Mouse (Mus musculus): Measurements from ENCODE around the gene Ranbp9. TPM values are rescaled to one million over a fixed set of nuclear protein-coding genes. Genes with fewer than 3 reads are reported as not detected.

Ranbp9 gene
- polyA plus RNA-seq, 1 experiment from 2014 or later: 22.9 TPM

GRCm38 (mm10) chr13:43374918-43375432 is 106.1 kb downstream of the Ranbp9 start:
- 69% methylated on average over 2 of the region's 2 CpGs for WGBS
- peaks cover 5% of the 10 kb centered on the region; the same call in 1 of the 2 replicates for H3K36me3 ChIP-seq (ENCODE audit: control insufficient read depth, insufficient read depth, low read length)
- 0 out of 2 replicates have a peak, but pooled peaks cover 2% of the 10 kb centered on the region for H3K4me1 ChIP-seq (replicated peaks; ENCODE audit: control insufficient read depth, insufficient read depth, low read length)
- no peak for DNase-seq (ENCODE audit: low spot score)
- H3K9me3 ChIP-seq (ENCODE audit: control insufficient read depth, low read length): no peaks in the 10 kb centered on the region
- no peaks in the 10 kb centered on the region for H3K27me3 ChIP-seq (ENCODE audit: control insufficient read depth, insufficient read depth, low read length)
- H3K4me3 ChIP-seq (ENCODE audit: low read depth, low read length): no peak overlapping the region
- no peak for ATAC-seq (ENCODE audit: low FRiP score)
- no peak overlapping the region for H3K27ac ChIP-seq (ENCODE audit: low read depth, low read length)
- H3K9ac ChIP-seq (ENCODE audit: low read depth, low read length): no peak overlapping the region
- H3K4me2 ChIP-seq (replicated peaks; ENCODE audit: low read depth, low read length): no peak overlapping the region

GRCm38 (mm10) chr13:43374205-43374604 is 106.9 kb downstream of the Ranbp9 start:
- no peaks in the 10 kb centered on the region for H3K27me3 ChIP-seq (ENCODE audit: control insufficient read depth, insufficient read depth, low read length)
- peaks cover 5% of the 10 kb centered on the region; the same call in 1 of the 2 replicates for H3K36me3 ChIP-seq (ENCODE audit: control insufficient read depth, insufficient read depth, low read length)
- ATAC-seq (ENCODE audit: low FRiP score) (no peak), DNase-seq (ENCODE audit: low spot score) (no peak)
- no peak overlapping the region for H3K4me2 ChIP-seq (replicated peaks; ENCODE audit: low read depth, low read length)
- H3K9me3 ChIP-seq (ENCODE audit: control insufficient read depth, low read length): no peaks in the 10 kb centered on the region
- WGBS: 86% methylated on average over 10 of the region's 10 CpGs
- no peak overlapping the region for H3K9ac ChIP-seq (ENCODE audit: low read depth, low read length)
- H3K4me1 ChIP-seq (replicated peaks; ENCODE audit: control insufficient read depth, insufficient read depth, low read length): 0 out of 2 replicates have a peak, but pooled peaks cover 2% of the 10 kb centered on the region
- H3K27ac ChIP-seq (ENCODE audit: low read depth, low read length): no peak overlapping the region
- H3K4me3 ChIP-seq (ENCODE audit: low read depth, low read length): no peak overlapping the region

- WGBS: 88% methylated on average over 1 of the region's 1 CpGs
- no peaks in the 10 kb centered on the region for H3K9me3 ChIP-seq (ENCODE audit: control insufficient read depth, low read length)
- H3K27me3 ChIP-seq (ENCODE audit: control insufficient read depth, insufficient read depth, low read length): no peaks in the 10 kb centered on the region
- H3K4me3 ChIP-seq (ENCODE audit: low read depth, low read length): no peak overlapping the region
- H3K9ac ChIP-seq (ENCODE audit: low read depth, low read length): no peak overlapping the region
- no peak overlapping the region for H3K4me2 ChIP-seq (replicated peaks; ENCODE audit: low read depth, low read length)
- no peaks in the 10 kb centered on the region for H3K4me1 ChIP-seq (replicated peaks; ENCODE audit: control insufficient read depth, insufficient read depth, low read length)
- H3K27ac ChIP-seq (ENCODE audit: low read depth, low read length): no peak overlapping the region
- ATAC-seq (ENCODE audit: low FRiP score): no peak
- H3K36me3 ChIP-seq (ENCODE audit: control insufficient read depth, insufficient read depth, low read length): peaks cover 5% of the 10 kb centered on the region; the same call in 1 of the 2 replicates
- no peak for DNase-seq (ENCODE audit: low spot score)
These were observed 108.2 kb downstream of the Ranbp9 start for GRCm38 (mm10) chr13:43372892-43373291.

GRCm38 (mm10) chr13:43370063-43370462 is 111.0 kb downstream of the Ranbp9 start:
- H3K4me2 ChIP-seq (replicated peaks; ENCODE audit: low read depth, low read length): no peak overlapping the region
- whole genome bisulfite sequencing: 96% methylated on average over 6 of the region's 6 CpGs
- H3K9ac ChIP-seq (ENCODE audit: low read depth, low read length): no peak overlapping the region
- no peak overlapping the region for H3K4me3 ChIP-seq (ENCODE audit: low read depth, low read length)
- no peaks in the 10 kb centered on the region for H3K9me3 ChIP-seq (ENCODE audit: control insufficient read depth, low read length)
- DNase-seq (ENCODE audit: low spot score): no peak
- H3K4me1 ChIP-seq (replicated peaks; ENCODE audit: control insufficient read depth, insufficient read depth, low read length): no peaks in the 10 kb centered on the region
- H3K36me3 ChIP-seq (ENCODE audit: control insufficient read depth, insufficient read depth, low read length): 0 out of 2 replicates have a peak, but pooled peaks cover 2% of the 10 kb centered on the region
- no peak overlapping the region for H3K27ac ChIP-seq (ENCODE audit: low read depth, low read length)
- no peak for ATAC-seq (ENCODE audit: low FRiP score)
- H3K27me3 ChIP-seq (ENCODE audit: control insufficient read depth, insufficient read depth, low read length): no peaks in the 10 kb centered on the region

- H3K9me3 ChIP-seq (ENCODE audit: control insufficient read depth, low read length): no peaks in the 10 kb centered on the region
- peak overlapping the region; percentile 55 for H3K4me3 ChIP-seq (ENCODE audit: low read depth, low read length)
- H3K4me2 ChIP-seq (replicated peaks; ENCODE audit: low read depth, low read length): peak overlapping the region; percentile 81
- H3K27ac ChIP-seq (ENCODE audit: low read depth, low read length): peak overlapping the region; percentile 67
- H3K9ac ChIP-seq (ENCODE audit: low read depth, low read length): peak overlapping the region; percentile 80
- DNase-seq (ENCODE audit: low spot score) (no peak), ATAC-seq (ENCODE audit: low FRiP score) (peak; percentile 68)
- no peaks in the 10 kb centered on the region for H3K36me3 ChIP-seq (ENCODE audit: control insufficient read depth, insufficient read depth, low read length)
- H3K4me1 ChIP-seq (replicated peaks; ENCODE audit: control insufficient read depth, insufficient read depth, low read length): no peaks in the 10 kb centered on the region
- H3K27me3 ChIP-seq (ENCODE audit: control insufficient read depth, insufficient read depth, low read length): no peaks in the 10 kb centered on the region
- WGBS: 11% methylated on average over 11 of the region's 11 CpGs
These were observed 115.3 kb downstream of the Ranbp9 start for GRCm38 (mm10) chr13:43365825-43366184.

GRCm38 (mm10) chr13:43364985-43365824 is 115.9 kb downstream of the Ranbp9 start, which contains the start of gene Sirt5:
TSS of gene Sirt5 (plus strand) at chr13:43365496.
- Histone ChIP-seq H3K4me2 (replicated peaks; ENCODE audit: low read depth, low read length) (peak within 1 kb of the TSS; percentile 81), H3K9ac (ENCODE audit: low read depth, low read length) (peak within 1 kb of the TSS; percentile 80), H3K4me3 (ENCODE audit: low read depth, low read length) (peak within 1 kb of the TSS; percentile 55), H3K36me3 (ENCODE audit: control insufficient read depth, insufficient read depth, low read length) (no peaks in the 10 kb centered on the region), H3K27ac (ENCODE audit: low read depth, low read length) (peak within 1 kb of the TSS; percentile 67), H3K9me3 (ENCODE audit: control insufficient read depth, low read length) (no peaks in the 10 kb centered on the region), H3K27me3 (ENCODE audit: control insufficient read depth, insufficient read depth, low read length) (no peaks in the 10 kb centered on the region), H3K4me1 (replicated peaks; ENCODE audit: control insufficient read depth, insufficient read depth, low read length) (no peaks in the 10 kb centered on the region)
- DNase-seq (ENCODE audit: low spot score) (peak; percentile 95), ATAC-seq (ENCODE audit: low FRiP score) (peak; percentile 96)
- WGBS: 14% methylated on average over 42 of the region's 42 CpGs

- H3K4me3 ChIP-seq (ENCODE audit: low read depth, low read length): no peak overlapping the region
- DNase-seq (ENCODE audit: low spot score): no peak
- no peaks in the 10 kb centered on the region for H3K27me3 ChIP-seq (ENCODE audit: control insufficient read depth, insufficient read depth, low read length)
- 92% methylated on average over 9 of the region's 9 CpGs for WGBS
- H3K9ac ChIP-seq (ENCODE audit: low read depth, low read length): no peak overlapping the region
- H3K9me3 ChIP-seq (ENCODE audit: control insufficient read depth, low read length): no peaks in the 10 kb centered on the region
- no peaks in the 10 kb centered on the region for H3K4me1 ChIP-seq (replicated peaks; ENCODE audit: control insufficient read depth, insufficient read depth, low read length)
- H3K4me2 ChIP-seq (replicated peaks; ENCODE audit: low read depth, low read length): no peak overlapping the region
- H3K36me3 ChIP-seq (ENCODE audit: control insufficient read depth, insufficient read depth, low read length): no peaks in the 10 kb centered on the region
- no peak overlapping the region for H3K27ac ChIP-seq (ENCODE audit: low read depth, low read length)
- ATAC-seq (ENCODE audit: low FRiP score): no peak
These were observed 118.7 kb downstream of the Ranbp9 start for GRCm38 (mm10) chr13:43362353-43362752.

- WGBS: 66% methylated on average over 6 of the region's 6 CpGs
- Histone ChIP-seq H3K27ac (ENCODE audit: low read depth, low read length) (no peak overlapping the region), H3K9me3 (ENCODE audit: control insufficient read depth, low read length) (no peaks in the 10 kb centered on the region), H3K36me3 (ENCODE audit: control insufficient read depth, insufficient read depth, low read length) (no peaks in the 10 kb centered on the region), H3K27me3 (ENCODE audit: control insufficient read depth, insufficient read depth, low read length) (no peaks in the 10 kb centered on the region), H3K4me3 (ENCODE audit: low read depth, low read length) (no peak overlapping the region), H3K4me1 (replicated peaks; ENCODE audit: control insufficient read depth, insufficient read depth, low read length) (no peaks in the 10 kb centered on the region), H3K9ac (ENCODE audit: low read depth, low read length) (no peak overlapping the region), H3K4me2 (replicated peaks; ENCODE audit: low read depth, low read length) (no peak overlapping the region)
- DNase-seq (ENCODE audit: low spot score) (no peak), ATAC-seq (ENCODE audit: low FRiP score) (no peak)
These were observed 120.5 kb downstream of the Ranbp9 start for GRCm38 (mm10) chr13:43360534-43360933.

Data from hindbrain, embryonic 11.5 days (tissue).